Mouse (Mus musculus): ENCODE data around the gene Knstrn. TPM values are rescaled to one million over a fixed set of nuclear protein-coding genes. Genes with fewer than 3 reads are reported as not detected.

The Knstrn gene
- polyA plus RNA-seq, 1 experiment from 2014 or later, result 106 TPM

GRCm38 (mm10) chr2:118897392-118897791, 83.6 kb downstream of the Knstrn start:
- Histone ChIP-seq H3K4me1 (ENCODE audit: control insufficient read depth in 2 of 2, insufficient read depth in 2 of 2, low read length in 2 of 2) (peaks cover 15 to 28% of the 10 kb centered on the region in 2 experiments), H3K4me3 (ENCODE audit: control insufficient read depth in 1 of 2, insufficient read depth in 1 of 2, low read depth in 1 of 2, low read length in 2 of 2) (peak overlapping the region; percentile 33 to 56; a peak in 2 of 4 replicates), H3K27ac (replicated peaks in 1 of 2; ENCODE audit: control insufficient read depth in 1 of 2, insufficient read depth in 1 of 2, low read depth in 2 of 2, low read length in 2 of 2) (no peak overlapping the region), H3K9me3 (ENCODE audit: control insufficient read depth, low read length) (no peaks in the 10 kb centered on the region), H3K9ac (ENCODE audit: low read length) (peak overlapping the region; percentile 63; the same call in 1 of the 2 replicates), H3K4me2 (ENCODE audit: low read length) (peak overlapping the region; percentile 93), H3K36me3 (ENCODE audit: control insufficient read depth, insufficient read depth, low read length) (no peaks in the 10 kb centered on the region), H3K27me3 (ENCODE audit: control insufficient read depth, insufficient read depth, low read length) (peaks cover 79% of the 10 kb centered on the region)
- no peak for ATAC-seq (ENCODE audit: insufficient number of reproducible peaks, insufficient read depth, low FRiP score, low read depth)
- 6% methylated on average over 7 of the region's 7 CpGs for WGBS

GRCm38 (mm10) chr2:118897808-118898207, 84.0 kb downstream of the Knstrn start:
- WGBS, result 2% methylated on average over 11 of the region's 11 CpGs
- no peak for ATAC-seq (ENCODE audit: insufficient number of reproducible peaks, insufficient read depth, low FRiP score, low read depth)
- Histone ChIP-seq H3K4me3 (ENCODE audit: control insufficient read depth in 1 of 2, insufficient read depth in 1 of 2, low read depth in 1 of 2, low read length in 2 of 2) (no peak overlapping the region; a peak in 1 of 4 replicates), H3K27me3 (ENCODE audit: control insufficient read depth, insufficient read depth, low read length) (peaks cover 74% of the 10 kb centered on the region), H3K9ac (ENCODE audit: low read length) (no peak overlapping the region), H3K4me1 (ENCODE audit: control insufficient read depth in 2 of 2, insufficient read depth in 2 of 2, low read length in 2 of 2) (peaks cover 15 to 28% of the 10 kb centered on the region in 2 experiments), H3K27ac (replicated peaks in 1 of 2; ENCODE audit: control insufficient read depth in 1 of 2, insufficient read depth in 1 of 2, low read depth in 2 of 2, low read length in 2 of 2) (no peak overlapping the region), H3K36me3 (ENCODE audit: control insufficient read depth, insufficient read depth, low read length) (no peaks in the 10 kb centered on the region), H3K9me3 (ENCODE audit: control insufficient read depth, low read length) (no peaks in the 10 kb centered on the region), H3K4me2 (ENCODE audit: low read length) (peak overlapping the region; percentile 93; the same call in 1 of the 2 replicates)

- H3K27me3 ChIP-seq (ENCODE audit: control insufficient read depth, insufficient read depth, low read length), result peaks cover 70% of the 10 kb centered on the region
- H3K4me1 ChIP-seq (ENCODE audit: control insufficient read depth in 2 of 2, insufficient read depth in 2 of 2, low read length in 2 of 2), result peaks cover 21 to 38% of the 10 kb centered on the region in 2 experiments
- no peak overlapping the region for H3K4me3 ChIP-seq (ENCODE audit: control insufficient read depth in 1 of 2, insufficient read depth in 1 of 2, low read depth in 1 of 2, low read length in 2 of 2)
- no peak overlapping the region for H3K9ac ChIP-seq (ENCODE audit: low read length)
- no peak overlapping the region for H3K27ac ChIP-seq (replicated peaks in 1 of 2; ENCODE audit: control insufficient read depth in 1 of 2, insufficient read depth in 1 of 2, low read depth in 2 of 2, low read length in 2 of 2)
- WGBS, result 17% methylated on average over 4 of the region's 4 CpGs
- H3K4me2 ChIP-seq (ENCODE audit: low read length), result no peak overlapping the region
- no peak for ATAC-seq (ENCODE audit: insufficient number of reproducible peaks, insufficient read depth, low FRiP score, low read depth)
- H3K9me3 ChIP-seq (ENCODE audit: control insufficient read depth, low read length), result no peaks in the 10 kb centered on the region
- H3K36me3 ChIP-seq (ENCODE audit: control insufficient read depth, insufficient read depth, low read length), result no peaks in the 10 kb centered on the region
These were observed 85.0 kb downstream of the Knstrn start for GRCm38 (mm10) chr2:118898771-118899170.

- 12% methylated on average over 7 of the region's 7 CpGs for WGBS
- Histone ChIP-seq H3K4me2 (ENCODE audit: low read length) (no peak overlapping the region), H3K36me3 (ENCODE audit: control insufficient read depth, insufficient read depth, low read length) (no peaks in the 10 kb centered on the region), H3K27me3 (ENCODE audit: control insufficient read depth, insufficient read depth, low read length) (peaks cover 64% of the 10 kb centered on the region), H3K27ac (replicated peaks in 1 of 2; ENCODE audit: control insufficient read depth in 1 of 2, insufficient read depth in 1 of 2, low read depth in 2 of 2, low read length in 2 of 2) (no peak overlapping the region), H3K4me3 (ENCODE audit: control insufficient read depth in 1 of 2, insufficient read depth in 1 of 2, low read depth in 1 of 2, low read length in 2 of 2) (no peak overlapping the region), H3K9me3 (ENCODE audit: control insufficient read depth, low read length) (no peaks in the 10 kb centered on the region), H3K9ac (ENCODE audit: low read length) (no peak overlapping the region), H3K4me1 (ENCODE audit: control insufficient read depth in 2 of 2, insufficient read depth in 2 of 2, low read length in 2 of 2) (peaks cover 22 to 41% of the 10 kb centered on the region in 2 experiments)
- ATAC-seq (ENCODE audit: insufficient number of reproducible peaks, insufficient read depth, low FRiP score, low read depth), result no peak
These were observed 85.5 kb downstream of the Knstrn start for GRCm38 (mm10) chr2:118899306-118899705.

- Histone ChIP-seq H3K36me3 (ENCODE audit: control insufficient read depth, insufficient read depth, low read length) (no peaks in the 10 kb centered on the region), H3K4me3 (ENCODE audit: control insufficient read depth in 1 of 2, insufficient read depth in 1 of 2, low read depth in 1 of 2, low read length in 2 of 2) (peak within 1 kb of the TSS; percentile 93), H3K27me3 (ENCODE audit: control insufficient read depth, insufficient read depth, low read length) (peaks cover 55% of the 10 kb centered on the region), H3K9me3 (ENCODE audit: control insufficient read depth, low read length) (no peaks in the 10 kb centered on the region), H3K9ac (ENCODE audit: low read length) (peak within 1 kb of the TSS; percentile 87), H3K4me2 (ENCODE audit: low read length) (peak within 1 kb of the TSS; percentile 99), H3K27ac (replicated peaks in 1 of 2; ENCODE audit: control insufficient read depth in 1 of 2, insufficient read depth in 1 of 2, low read depth in 2 of 2, low read length in 2 of 2) (no peak within 1 kb of the TSS), H3K4me1 (ENCODE audit: control insufficient read depth in 2 of 2, insufficient read depth in 2 of 2, low read length in 2 of 2) (peaks cover 22 to 41% of the 10 kb centered on the region in 2 experiments)
- no peak for ATAC-seq (ENCODE audit: insufficient number of reproducible peaks, insufficient read depth, low FRiP score, low read depth)
- 1% methylated on average over 32 of the region's 32 CpGs for WGBS
These were observed 86.4 kb downstream of the Knstrn start, which contains the start of gene Bahd1 for GRCm38 (mm10) chr2:118899981-118900825. TSS of gene Bahd1 (plus strand) at chr2:118900377.

GRCm38 (mm10) chr2:118900826-118901140, 87.0 kb downstream of the Knstrn start:
- Histone ChIP-seq H3K27me3 (ENCODE audit: control insufficient read depth, insufficient read depth, low read length) (peaks cover 49% of the 10 kb centered on the region), H3K36me3 (ENCODE audit: control insufficient read depth, insufficient read depth, low read length) (no peaks in the 10 kb centered on the region), H3K9me3 (ENCODE audit: control insufficient read depth, low read length) (no peaks in the 10 kb centered on the region), H3K4me3 (ENCODE audit: control insufficient read depth in 1 of 2, insufficient read depth in 1 of 2, low read depth in 1 of 2, low read length in 2 of 2) (peak overlapping the region; percentile 43 to 93), H3K4me1 (ENCODE audit: control insufficient read depth in 2 of 2, insufficient read depth in 2 of 2, low read length in 2 of 2) (peaks cover 22 to 41% of the 10 kb centered on the region in 2 experiments), H3K9ac (ENCODE audit: low read length) (peak overlapping the region; percentile 74), H3K4me2 (ENCODE audit: low read length) (peak overlapping the region; percentile 99), H3K27ac (replicated peaks in 1 of 2; ENCODE audit: control insufficient read depth in 1 of 2, insufficient read depth in 1 of 2, low read depth in 2 of 2, low read length in 2 of 2) (no peak overlapping the region)
- no peak for ATAC-seq (ENCODE audit: insufficient number of reproducible peaks, insufficient read depth, low FRiP score, low read depth)
- 0% methylated on average over 11 of the region's 11 CpGs for WGBS

- under 1% methylated on average over 68 of the region's 120 CpGs for WGBS
- Histone ChIP-seq H3K9ac (ENCODE audit: low read length) (peak overlapping the region; percentile 87), H3K27ac (replicated peaks in 1 of 2; ENCODE audit: control insufficient read depth in 1 of 2, insufficient read depth in 1 of 2, low read depth in 2 of 2, low read length in 2 of 2) (peak overlapping the region; percentile 51 to 77), H3K36me3 (ENCODE audit: control insufficient read depth, insufficient read depth, low read length) (no peaks in the 10 kb centered on the region), H3K4me2 (ENCODE audit: low read length) (peak overlapping the region; percentile 99), H3K9me3 (ENCODE audit: control insufficient read depth, low read length) (no peaks in the 10 kb centered on the region), H3K4me1 (ENCODE audit: control insufficient read depth in 2 of 2, insufficient read depth in 2 of 2, low read length in 2 of 2) (peaks cover 22 to 40% of the 10 kb centered on the region in 2 experiments), H3K27me3 (ENCODE audit: control insufficient read depth, insufficient read depth, low read length) (peaks cover 43% of the 10 kb centered on the region), H3K4me3 (ENCODE audit: control insufficient read depth in 1 of 2, insufficient read depth in 1 of 2, low read depth in 1 of 2, low read length in 2 of 2) (peak overlapping the region; percentile 93)
- ATAC-seq (ENCODE audit: insufficient number of reproducible peaks, insufficient read depth, low FRiP score, low read depth), result peak; percentile 91
These were observed 87.6 kb downstream of the Knstrn start for GRCm38 (mm10) chr2:118901175-118902031.

All from heart, embryonic 14.5 days (tissue).